ENCODE assay signal across 21 mouse cellular contexts in genomic region chr7:65463438-65463837, GRCm38 (mm10).
DNase-seq lines count a peak whose midpoint lies in the region; ATAC-seq lines count a peak whose summit lies in the region.
"Had no signal": no experiment of that assay in that cellular context is flagged by ENCODE, and none has a peak within 500 bp of the region (broad histone marks: within the 10 kb centered on the region; RNA-seq: fewer than 3 reads in every experiment).

No protein-coding gene starts in this region.

- H3K27me3 ChIP-seq in embryonic facial prominence, embryonic 14.5 days (replicated peaks; ENCODE audit: control insufficient read depth, insufficient read depth, low read length), result no peaks in the 10 kb centered on the region
- H3K27me3 ChIP-seq in embryonic facial prominence, embryonic 10.5 days (replicated peaks; ENCODE audit: low read depth, poor library complexity, severe bottlenecking), result no peaks in the 10 kb centered on the region
- H3K27me3 ChIP-seq in embryonic facial prominence, embryonic 15.5 days, result no peaks in the 10 kb centered on the region
- H3K27me3 ChIP-seq: embryonic facial prominence, embryonic 13.5 days; forebrain, embryonic 12.5 days had no signal

- no peak overlapping the region for H3K9ac ChIP-seq in embryonic facial prominence, embryonic 14.5 days (ENCODE audit: low read depth, low read length)
- no peak overlapping the region for H3K9ac ChIP-seq in embryonic facial prominence, embryonic 15.5 days
- H3K9ac ChIP-seq: embryonic facial prominence, embryonic 13.5 days; forebrain, embryonic 12.5 days had no signal

- H3K4me2 ChIP-seq in embryonic facial prominence, embryonic 14.5 days (ENCODE audit: low read depth, low read length), result no peak overlapping the region
- H3K4me2 ChIP-seq in embryonic facial prominence, embryonic 15.5 days (replicated peaks), result no peak overlapping the region
- H3K4me2 ChIP-seq: embryonic facial prominence, embryonic 13.5 days; forebrain, embryonic 12.5 days had no signal

- H3K27ac ChIP-seq in embryonic facial prominence, embryonic 14.5 days (replicated peaks; ENCODE audit: low read depth, low read length), result no peak overlapping the region
- no peak overlapping the region for H3K27ac ChIP-seq in embryonic facial prominence, embryonic 10.5 days (replicated peaks)
- H3K27ac ChIP-seq in embryonic facial prominence, embryonic 15.5 days (replicated peaks), result no peak overlapping the region
- H3K27ac ChIP-seq: embryonic facial prominence, embryonic 13.5 days; forebrain, embryonic 10.5 days; forebrain, embryonic 12.5 days had no signal

- H3K36me3 ChIP-seq in embryonic facial prominence, embryonic 14.5 days (ENCODE audit: control insufficient read depth, insufficient read depth, low read length), result no peaks in the 10 kb centered on the region
- no peaks in the 10 kb centered on the region for H3K36me3 ChIP-seq in embryonic facial prominence, embryonic 10.5 days (replicated peaks)
- no peaks in the 10 kb centered on the region for H3K36me3 ChIP-seq in embryonic facial prominence, embryonic 15.5 days
- H3K36me3 ChIP-seq: embryonic facial prominence, embryonic 13.5 days; forebrain, embryonic 10.5 days; forebrain, embryonic 12.5 days had no signal

- peak; percentile 23 for DNase-seq in embryonic facial prominence, embryonic 14.5 days (ENCODE audit: low spot score)
- no peak for DNase-seq in embryonic facial prominence, embryonic 10.5 days (ENCODE audit: low spot score)
- DNase-seq in ovary, postnatal 36 days (ENCODE audit: low spot score), result no peak
- no peak for DNase-seq in testis, postnatal 10 days (ENCODE audit: low spot score)
- DNase-seq: adrenal gland, adult 8-10 months; adrenal gland, postnatal 14 days; adrenal gland, postnatal 36 days; B cell, adult 2 months; cerebellum, adult 11-12 months; cerebellum, adult 2 months; cerebellum, adult 9-10 months; cerebellum, postnatal 10 days; cerebellum, postnatal 25 days had no signal

- H3K4me3 ChIP-seq in embryonic facial prominence, embryonic 14.5 days (ENCODE audit: low read depth, low read length), result no peak overlapping the region
- H3K4me3 ChIP-seq in embryonic facial prominence, embryonic 10.5 days, result no peak overlapping the region
- no peak overlapping the region for H3K4me3 ChIP-seq in embryonic facial prominence, embryonic 15.5 days (replicated peaks)
- H3K4me3 ChIP-seq: embryonic facial prominence, embryonic 13.5 days; erythroblast, embryonic 14.5 days; forebrain, embryonic 10.5 days; forebrain, embryonic 12.5 days had no signal

- no peak for ATAC-seq in embryonic facial prominence, embryonic 14.5 days (ENCODE audit: low read depth)
- ATAC-seq in embryonic facial prominence, embryonic 15.5 days (ENCODE audit: insufficient number of reproducible peaks, low FRiP score, low TSS enrichment, low read depth), result 0 out of 2 replicates have a peak, but pooled peaks have one; percentile 51
- ATAC-seq: activated CD4-positive, CD25-positive, alpha-beta regulatory T cell, adult 4 months; forebrain, embryonic 14.5 days; forebrain, embryonic 16.5 days had no signal

- H3K4me1 ChIP-seq in embryonic facial prominence, embryonic 14.5 days (ENCODE audit: control insufficient read depth, insufficient read depth, low read length), result 0 out of 2 replicates have a peak, but pooled peaks cover 2% of the 10 kb centered on the region
- H3K4me1 ChIP-seq in embryonic facial prominence, embryonic 10.5 days, result peaks cover 4% of the 10 kb centered on the region; the same call in 1 of the 2 replicates
- no peaks in the 10 kb centered on the region for H3K4me1 ChIP-seq in embryonic facial prominence, embryonic 15.5 days
- H3K4me1 ChIP-seq: embryonic facial prominence, embryonic 13.5 days; forebrain, embryonic 12.5 days had no signal

- H3K9me3 ChIP-seq in embryonic facial prominence, embryonic 14.5 days (ENCODE audit: control insufficient read depth, low read length), result no peaks in the 10 kb centered on the region
- H3K9me3 ChIP-seq in embryonic facial prominence, embryonic 10.5 days, result no peaks in the 10 kb centered on the region
- H3K9me3 ChIP-seq in embryonic facial prominence, embryonic 15.5 days (replicated peaks), result no peaks in the 10 kb centered on the region
- H3K9me3 ChIP-seq: embryonic facial prominence, embryonic 13.5 days; forebrain, embryonic 10.5 days; forebrain, embryonic 12.5 days had no signal

- 83% methylated on average over 4 of the region's 4 CpGs for WGBS in embryonic facial prominence, embryonic 14.5 days
- WGBS in embryonic facial prominence, embryonic 10.5 days, result 82% methylated on average over 4 of the region's 4 CpGs
- 73% methylated on average over 4 of the region's 4 CpGs for WGBS in embryonic facial prominence, embryonic 15.5 days
